Mouse (Mus musculus): ENCODE measurements around the gene Amz2. TPM values are rescaled to one million over a fixed set of nuclear protein-coding genes. Genes with fewer than 3 reads are reported as not detected.

Amz2 gene
- total RNA-seq (2015; ENCODE audit: low replicate concordance) (16.6 and 32.7 TPM in 2 replicates), total RNA-seq (2017; ENCODE audit: low replicate concordance) (10.1 and 18.6 TPM in 2 replicates)

DNA sequence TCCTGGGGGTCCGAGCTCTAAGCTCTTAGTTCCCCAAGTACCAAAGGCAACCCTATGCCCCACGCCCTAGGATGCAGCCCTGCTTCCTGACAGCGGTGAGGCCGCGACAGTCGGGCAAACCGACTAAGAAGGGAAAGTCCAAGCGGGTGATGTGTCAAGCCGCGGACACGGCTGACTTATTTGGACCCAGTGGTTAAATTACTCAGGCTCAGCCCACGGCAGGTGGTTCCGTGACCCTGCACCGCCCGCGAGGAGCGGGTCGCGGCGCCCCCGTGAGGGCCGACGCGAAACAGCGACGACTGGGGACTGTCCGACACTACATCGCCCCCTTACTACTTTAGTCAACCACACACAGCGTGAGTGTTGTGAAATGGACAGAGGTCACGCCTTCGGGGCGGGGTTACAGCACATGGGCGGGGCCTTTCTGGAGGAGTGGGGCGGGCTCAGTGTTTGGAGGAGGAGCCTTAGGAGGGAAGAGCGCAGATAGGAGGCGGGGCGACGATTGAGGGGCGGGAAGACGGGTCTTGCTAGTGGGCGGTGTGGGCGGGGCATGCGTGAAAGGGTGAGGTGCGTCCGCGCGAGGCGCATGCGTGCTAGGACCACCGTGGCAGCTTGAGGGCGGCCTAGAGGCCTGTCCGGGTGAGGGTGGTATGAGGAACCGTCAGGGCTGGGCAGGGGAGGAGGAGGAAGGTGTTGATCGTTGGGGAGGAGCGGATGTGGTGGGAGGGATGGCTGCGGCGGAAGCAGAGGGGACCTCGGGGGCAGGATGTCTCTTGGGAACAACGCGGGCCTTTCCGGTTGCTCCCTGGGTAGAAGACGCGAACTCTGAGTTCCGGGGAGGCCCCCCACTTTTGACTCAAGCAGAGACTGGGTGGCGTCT lies at the start of gene Amz2:
TSS of gene Amz2 (plus strand) at position 555 of the 880 bp plus-strand sequence.
- ATAC-seq (replicated peaks; ENCODE audit: low FRiP score, poor library complexity, severe bottlenecking): peak; percentile 91

DNA sequence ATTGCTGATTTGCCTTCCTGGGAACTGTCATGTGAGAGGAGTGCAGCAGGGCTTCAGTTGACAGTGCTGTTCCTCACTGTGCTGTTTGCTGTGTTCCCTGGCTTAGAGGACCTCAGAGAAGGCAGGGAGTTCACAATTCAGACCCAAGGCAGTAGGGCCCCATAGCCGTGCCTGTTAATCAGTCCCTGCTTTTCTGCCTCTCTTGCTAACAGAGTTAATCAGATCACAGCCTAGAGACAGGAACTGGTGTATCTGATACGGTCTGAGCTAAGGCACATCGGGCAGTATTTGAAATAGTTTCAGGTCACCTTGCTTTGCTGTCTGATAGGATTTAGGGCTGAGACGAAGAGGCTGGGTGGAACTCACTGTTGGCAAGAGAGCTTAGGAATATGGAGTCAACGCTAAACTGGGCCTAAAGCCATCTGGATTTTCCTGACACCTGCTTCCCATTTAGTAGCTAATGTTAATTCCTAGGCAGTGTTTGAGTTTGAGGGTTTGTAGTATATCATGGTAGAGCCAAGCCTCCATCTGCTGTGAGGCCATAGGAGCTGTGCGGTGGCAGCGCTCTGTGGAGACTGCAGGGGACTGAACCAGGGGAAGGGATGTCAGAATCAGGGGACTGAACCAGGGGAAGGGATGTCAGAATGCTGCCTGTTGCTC lies 49.1 kb upstream of the Amz2 start:
- ATAC-seq (replicated peaks; ENCODE audit: low FRiP score, poor library complexity, severe bottlenecking): peak; percentile 36; the same call in 1 of the 2 replicates

DNA sequence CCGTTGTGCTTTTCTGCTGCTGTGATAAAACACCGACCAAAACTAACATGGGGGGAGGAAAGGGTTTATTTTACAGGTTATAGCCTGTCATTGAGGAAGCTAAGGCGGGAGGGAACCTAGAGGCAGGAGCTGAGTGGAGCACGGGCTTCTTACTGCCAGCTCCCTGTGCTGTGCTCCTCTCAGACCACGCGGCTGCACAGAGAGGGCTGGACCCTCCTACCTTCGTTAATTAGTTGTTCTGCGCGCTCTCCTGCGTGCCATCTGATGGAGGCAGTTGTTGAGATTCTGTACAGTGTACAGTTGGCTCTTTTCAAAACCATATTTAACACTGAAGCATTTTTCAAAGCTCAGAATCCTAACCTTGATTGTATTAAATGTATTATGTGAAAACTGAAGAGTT lies 48.3 kb upstream of the Amz2 start:
- ATAC-seq (replicated peaks; ENCODE audit: low FRiP score, poor library complexity, severe bottlenecking): no peak

DNA sequence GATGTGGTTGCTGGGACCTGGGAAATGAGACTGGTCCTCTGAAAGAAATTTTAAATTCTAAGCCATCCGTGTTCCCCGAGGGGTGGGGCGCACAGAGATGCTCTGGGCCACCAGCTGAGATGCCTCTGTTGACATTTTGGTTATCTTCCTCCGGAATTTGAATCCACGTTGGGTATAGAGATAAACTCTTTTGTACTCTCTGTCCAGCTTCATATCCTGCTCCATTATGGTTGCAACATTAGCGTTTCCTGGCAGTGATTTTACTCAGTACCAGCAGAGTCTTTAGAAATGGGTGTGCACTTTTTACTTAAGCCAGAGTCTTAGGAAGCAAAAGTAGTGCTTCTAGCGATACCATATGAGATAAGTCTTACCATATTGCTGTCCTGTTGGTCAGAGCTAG lies 47.7 kb upstream of the Amz2 start:
- ATAC-seq (replicated peaks; ENCODE audit: low FRiP score, poor library complexity, severe bottlenecking): no peak

DNA sequence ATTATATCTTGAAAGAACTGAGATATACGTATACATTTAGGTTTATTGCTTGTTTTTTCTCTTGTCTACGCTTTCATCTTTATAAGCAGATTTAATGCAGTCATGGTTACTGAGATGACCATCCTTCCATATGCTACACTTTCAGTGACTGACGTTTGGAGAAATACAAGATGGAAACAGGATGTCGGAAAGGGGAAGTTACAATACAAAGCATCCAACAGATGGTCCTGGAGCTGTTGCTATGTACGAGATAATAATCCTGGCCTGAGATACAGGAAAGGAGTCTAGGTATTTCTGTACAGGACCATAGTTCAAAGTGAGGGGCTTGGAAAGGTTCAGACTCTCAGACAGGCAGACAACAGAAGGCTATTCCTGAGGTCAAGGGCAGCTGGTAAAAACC lies 45.1 kb upstream of the Amz2 start:
- ATAC-seq (replicated peaks; ENCODE audit: low FRiP score, poor library complexity, severe bottlenecking): no peak

DNA sequence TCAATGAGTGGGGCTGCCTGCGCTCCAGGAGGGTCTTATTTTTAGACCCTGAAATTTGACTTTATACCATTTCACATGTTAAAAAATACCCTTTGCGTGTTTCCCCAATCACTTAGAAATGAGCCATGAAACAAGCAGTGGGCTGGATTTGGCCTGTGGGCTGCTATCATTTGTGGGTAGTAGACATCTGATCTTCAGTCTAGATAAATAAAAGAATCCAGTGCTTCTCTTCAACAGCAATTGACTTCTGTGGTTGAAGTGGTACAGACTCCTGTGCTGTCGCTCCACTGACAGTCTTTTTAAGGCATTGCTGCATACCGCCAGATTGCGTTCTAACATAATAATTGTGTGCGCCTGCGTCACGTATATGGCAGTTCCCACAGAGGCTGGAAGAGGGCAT lies 40.5 kb upstream of the Amz2 start:
- no peak for ATAC-seq (replicated peaks; ENCODE audit: low FRiP score, poor library complexity, severe bottlenecking)

DNA sequence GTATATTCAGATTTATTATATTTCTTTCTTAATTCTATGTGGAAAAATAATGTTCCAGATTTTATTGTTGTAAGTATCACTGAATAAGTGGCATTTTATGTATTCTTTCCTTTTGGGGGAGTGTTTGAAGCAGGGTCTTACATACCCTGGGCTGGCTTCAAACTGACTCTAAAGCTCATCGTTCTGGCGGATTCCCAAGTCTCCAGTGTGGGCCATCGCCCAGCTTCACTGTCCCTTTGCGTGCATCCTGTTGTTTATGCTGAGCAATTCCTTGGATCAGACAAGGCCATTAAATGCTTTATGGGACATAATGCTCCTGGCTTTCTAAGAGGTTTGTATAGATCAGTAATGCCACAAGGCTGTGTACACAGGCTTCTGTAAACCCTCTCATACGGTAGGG lies 36.7 kb upstream of the Amz2 start:
- ATAC-seq (replicated peaks; ENCODE audit: low FRiP score, poor library complexity, severe bottlenecking): no peak

DNA sequence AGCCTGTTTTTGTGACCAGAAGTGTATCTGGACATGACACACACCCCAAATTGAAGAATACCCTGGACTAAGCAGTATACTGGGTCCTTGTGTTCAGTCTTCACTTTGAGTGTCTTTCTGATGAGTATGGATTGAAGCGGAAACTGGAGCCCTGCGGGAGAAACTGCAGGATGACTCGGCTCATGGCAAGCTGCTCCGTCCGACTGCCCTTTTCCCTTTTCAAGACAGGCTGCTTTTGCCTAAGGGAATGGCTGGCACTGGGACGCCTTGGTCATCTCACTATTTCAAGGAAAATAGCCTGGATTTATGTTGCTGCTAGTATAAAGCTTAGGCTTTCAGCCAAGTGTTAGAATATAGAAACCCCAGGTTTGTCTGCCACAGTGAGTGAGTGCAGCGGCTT lies 34.5 kb upstream of the Amz2 start:
- ATAC-seq (replicated peaks; ENCODE audit: low FRiP score, poor library complexity, severe bottlenecking): no peak

DNA sequence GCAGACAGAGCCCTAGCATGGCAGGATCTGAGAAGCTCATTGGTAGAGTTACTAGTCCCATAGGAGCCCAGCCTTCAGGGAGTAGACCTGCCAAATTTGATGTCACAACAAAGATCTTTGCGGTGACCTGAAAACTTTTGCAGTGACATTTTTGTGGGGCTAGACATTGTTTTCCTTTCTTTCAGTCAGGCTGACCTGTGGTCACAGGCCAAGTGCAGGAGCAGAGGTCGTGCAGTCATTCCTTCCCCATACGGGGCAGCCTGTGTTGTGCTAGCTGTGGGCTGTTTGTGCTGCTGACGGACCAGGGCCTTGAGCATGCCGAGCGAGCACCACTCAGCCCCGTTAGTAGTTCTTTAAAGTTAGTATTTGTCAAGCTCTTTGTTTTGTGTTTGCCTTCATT lies 34.0 kb upstream of the Amz2 start:
- no peak for ATAC-seq (replicated peaks; ENCODE audit: low FRiP score, poor library complexity, severe bottlenecking)

DNA sequence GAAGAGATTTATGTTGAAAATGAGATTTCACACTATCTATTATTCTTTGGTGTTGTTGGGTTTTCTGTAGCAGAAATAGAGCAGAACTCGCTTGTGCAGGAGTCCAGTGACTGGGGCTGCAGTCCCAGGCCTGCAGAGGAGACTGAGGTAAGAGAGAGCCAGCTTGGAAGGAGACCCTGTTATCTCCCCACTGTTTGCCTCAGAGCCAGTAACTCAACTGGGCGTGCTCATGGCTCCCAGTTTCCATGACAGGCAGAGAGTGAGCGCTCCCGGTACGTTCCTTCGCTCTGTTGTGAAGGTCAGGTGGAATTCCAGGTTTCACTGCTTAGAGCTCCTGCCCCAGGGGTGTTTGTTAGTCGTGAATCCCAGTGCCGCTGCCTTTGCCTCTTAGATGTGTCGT lies 33.1 kb upstream of the Amz2 start:
- no peak for ATAC-seq (replicated peaks; ENCODE audit: low FRiP score, poor library complexity, severe bottlenecking)

DNA sequence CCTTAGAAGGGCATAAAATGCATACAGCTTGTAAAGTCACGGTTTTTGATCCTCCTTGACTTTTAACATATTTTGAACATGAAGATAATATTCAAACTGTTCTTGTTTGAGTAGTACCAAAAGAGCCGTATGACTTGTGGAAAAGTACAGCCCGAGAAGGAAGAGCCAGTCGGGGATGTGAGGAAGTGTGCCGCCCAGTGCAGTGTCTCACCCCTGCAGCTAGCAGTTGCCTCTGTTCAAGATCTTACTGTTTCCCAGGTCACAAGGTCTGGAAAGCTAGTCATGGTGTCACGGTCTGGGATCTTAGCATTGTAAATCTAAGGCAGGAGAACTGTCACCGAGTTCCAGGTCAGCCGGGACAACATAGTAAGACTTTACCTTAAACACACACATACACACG lies 31.0 kb upstream of the Amz2 start:
- no peak for ATAC-seq (replicated peaks; ENCODE audit: low FRiP score, poor library complexity, severe bottlenecking)

DNA sequence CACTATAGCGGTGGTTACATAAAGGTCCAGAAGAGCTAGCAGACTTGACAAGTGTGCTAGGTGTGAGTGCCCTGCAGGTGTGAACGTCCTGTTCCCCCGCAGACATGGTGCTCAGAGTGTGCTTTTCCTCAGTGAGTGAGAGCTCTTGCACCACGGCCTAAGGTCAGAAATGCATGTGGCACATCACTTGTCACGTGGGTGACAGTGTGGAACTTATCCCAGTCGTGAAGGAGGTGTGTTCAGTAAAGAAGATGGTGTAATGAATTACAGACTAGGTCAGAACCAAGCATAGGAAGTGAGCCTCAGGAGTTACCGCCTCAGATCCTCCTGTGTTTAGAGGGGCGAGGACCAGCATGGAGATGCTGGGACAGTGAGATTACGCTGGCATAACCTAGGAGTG lies 30.5 kb upstream of the Amz2 start:
- no peak for ATAC-seq (replicated peaks; ENCODE audit: low FRiP score, poor library complexity, severe bottlenecking)

DNA sequence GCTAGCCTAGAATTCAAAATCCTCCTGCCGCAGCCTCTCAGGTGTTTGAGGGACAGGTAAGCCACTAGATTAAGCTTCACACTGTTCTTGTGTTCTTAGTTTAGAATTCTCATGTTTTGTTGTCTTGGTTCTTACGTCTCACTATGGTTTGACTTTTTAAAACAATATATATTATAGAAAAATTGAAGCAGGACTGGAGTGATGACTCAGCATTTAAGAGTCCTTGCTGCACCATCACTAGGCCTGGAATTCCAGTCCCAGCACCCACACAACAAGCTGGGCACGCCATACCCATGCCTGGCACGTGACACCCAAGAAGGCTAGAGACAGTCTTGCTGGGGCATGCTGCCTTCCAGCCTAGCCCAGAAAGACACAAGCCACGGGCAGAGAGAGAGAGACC lies 19.3 kb upstream of the Amz2 start:
- no peak for ATAC-seq (replicated peaks; ENCODE audit: low FRiP score, poor library complexity, severe bottlenecking)

DNA sequence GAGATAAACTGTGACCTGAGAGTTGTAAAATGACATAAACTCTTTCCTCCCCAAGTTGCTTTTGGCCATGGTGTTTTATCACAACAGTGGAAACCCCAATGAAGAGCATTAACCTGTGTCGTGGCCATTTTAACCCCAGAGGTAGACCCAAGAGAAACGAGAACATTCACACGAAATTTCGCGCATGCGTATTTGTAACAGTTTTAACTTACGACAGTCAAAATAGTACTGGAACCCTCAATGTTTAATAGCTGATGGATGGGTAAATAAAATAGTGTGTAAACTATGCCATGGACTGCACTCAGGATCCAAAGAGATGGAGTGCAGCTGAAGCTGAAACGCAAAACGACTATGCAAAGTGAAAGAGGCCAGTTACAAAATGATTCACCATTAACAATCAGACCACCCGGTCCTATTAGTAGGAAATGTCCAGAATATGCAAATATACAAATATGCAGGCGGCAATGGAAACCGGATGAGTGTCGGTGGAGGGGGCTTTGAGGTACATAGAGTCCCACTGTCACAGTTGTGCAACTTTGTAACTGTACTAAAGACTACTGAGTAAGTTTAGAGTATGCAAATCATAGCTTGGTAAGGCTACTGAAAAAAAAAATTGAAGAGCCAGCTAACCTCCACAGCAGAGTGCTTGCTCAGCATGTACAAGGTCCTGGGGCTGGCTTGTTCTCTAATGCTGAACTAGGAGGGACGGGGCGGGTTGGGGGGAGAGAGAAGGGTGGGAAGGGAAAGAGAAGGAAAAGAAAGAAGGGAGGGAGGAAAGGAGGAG lies 15.4 kb upstream of the Amz2 start:
- no peak for ATAC-seq (replicated peaks; ENCODE audit: low FRiP score, poor library complexity, severe bottlenecking)

DNA sequence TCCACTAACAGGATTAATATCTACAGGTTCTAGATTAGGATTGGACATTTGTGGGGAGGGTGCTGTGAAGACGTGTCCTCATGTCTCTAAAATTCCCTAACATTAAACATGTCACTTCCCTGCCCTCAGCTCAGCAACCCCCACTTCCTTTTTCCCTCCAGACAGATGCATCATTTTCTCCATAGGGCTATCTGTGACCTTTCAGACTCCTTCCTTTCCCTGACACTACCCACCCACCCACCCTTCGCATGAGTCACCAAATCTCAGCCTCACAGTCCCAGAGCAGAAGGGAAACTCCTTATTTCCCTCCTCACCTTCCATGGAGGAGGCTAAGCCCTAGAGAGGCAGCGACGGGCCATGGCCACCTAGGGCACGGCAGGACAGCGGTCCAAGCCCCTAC lies 12.1 kb upstream of the Amz2 start, which contains the start of gene 9930022D16Rik:
TSS of gene 9930022D16Rik (plus strand) at position 301 of the 400 bp plus-strand sequence.
- ATAC-seq (replicated peaks; ENCODE audit: low FRiP score, poor library complexity, severe bottlenecking): no peak

DNA sequence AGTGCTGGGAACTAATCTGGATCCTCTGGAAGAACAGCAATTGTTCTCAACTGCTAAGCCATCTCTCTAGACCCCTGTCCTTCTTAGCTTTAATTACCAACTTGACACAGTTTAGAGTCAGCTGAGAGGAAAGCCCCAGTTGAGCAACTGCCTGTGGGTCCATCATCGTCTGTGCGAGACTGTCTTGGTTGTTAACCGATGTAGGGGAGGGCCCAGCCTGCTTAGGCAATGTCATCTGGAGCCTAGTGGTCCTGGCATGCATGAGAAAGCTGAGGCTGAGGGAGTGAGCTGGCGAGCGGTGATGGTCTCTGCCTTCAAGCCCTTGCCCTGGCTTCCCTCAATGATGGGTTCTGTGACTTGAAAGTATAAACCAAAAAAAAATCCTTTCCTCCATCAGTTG lies 10.9 kb upstream of the Amz2 start:
- no peak for ATAC-seq (replicated peaks; ENCODE audit: low FRiP score, poor library complexity, severe bottlenecking)

DNA sequence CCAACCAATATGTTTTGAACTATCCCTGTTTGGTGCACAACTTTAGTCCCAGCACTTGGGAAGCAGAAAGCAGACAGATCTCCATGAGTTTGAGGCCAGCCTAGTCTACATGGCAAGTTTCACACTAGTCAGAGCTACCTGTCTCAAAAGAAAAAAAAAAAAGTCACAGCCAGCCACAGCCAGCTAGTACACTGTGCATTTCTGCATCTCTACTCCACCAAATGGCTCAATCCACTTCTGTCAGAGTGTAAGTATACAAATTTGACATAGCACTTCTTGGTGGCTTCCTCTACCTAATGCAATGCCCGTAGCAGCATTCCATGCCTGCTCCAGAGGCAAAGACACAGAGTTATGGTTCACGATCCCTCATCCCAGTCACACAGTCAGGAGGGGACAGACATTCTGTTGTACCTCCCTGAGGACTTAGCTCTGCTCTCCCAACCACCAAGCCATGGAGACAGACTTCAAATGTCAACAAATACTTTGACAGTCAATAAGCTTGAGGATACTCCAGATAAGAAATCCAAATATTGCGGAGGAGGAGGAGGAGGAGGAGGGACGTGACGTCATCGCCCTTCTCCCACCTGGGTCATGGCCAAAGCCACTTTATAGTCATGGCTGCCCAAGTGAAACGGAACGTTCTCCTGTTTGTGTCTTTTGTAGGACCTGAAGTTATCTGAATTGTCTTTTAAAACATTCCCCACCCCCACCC lies 8.9 kb upstream of the Amz2 start:
- ATAC-seq (replicated peaks; ENCODE audit: low FRiP score, poor library complexity, severe bottlenecking): no peak

DNA sequence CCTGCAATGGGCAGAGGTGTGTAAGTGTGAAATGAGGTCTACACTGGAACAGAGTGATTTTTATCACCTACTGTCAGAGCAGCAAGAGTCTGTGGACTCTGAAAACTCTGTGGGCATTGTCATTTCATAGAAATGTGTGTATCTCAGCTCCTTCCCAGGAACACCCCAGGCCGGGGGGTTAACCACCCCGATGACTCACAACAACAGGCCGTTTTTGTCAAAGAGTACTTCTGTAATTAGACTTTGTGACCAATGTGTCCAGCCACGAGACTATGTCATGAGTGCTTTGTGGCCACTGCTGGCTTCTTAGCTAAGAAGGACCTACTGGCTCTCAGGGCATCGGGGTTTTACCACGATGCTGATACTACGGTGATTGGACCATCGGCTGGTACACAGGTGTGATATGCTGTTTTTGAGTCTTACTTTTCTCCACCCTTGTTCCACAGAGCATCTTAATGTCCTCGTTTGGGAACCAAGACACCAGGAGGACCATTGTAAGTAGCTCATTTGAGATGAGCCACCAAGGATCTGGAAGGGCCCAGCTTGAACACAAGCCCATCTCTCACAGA lies 8.2 kb upstream of the Amz2 start:
- ATAC-seq (replicated peaks; ENCODE audit: low FRiP score, poor library complexity, severe bottlenecking): no peak

DNA sequence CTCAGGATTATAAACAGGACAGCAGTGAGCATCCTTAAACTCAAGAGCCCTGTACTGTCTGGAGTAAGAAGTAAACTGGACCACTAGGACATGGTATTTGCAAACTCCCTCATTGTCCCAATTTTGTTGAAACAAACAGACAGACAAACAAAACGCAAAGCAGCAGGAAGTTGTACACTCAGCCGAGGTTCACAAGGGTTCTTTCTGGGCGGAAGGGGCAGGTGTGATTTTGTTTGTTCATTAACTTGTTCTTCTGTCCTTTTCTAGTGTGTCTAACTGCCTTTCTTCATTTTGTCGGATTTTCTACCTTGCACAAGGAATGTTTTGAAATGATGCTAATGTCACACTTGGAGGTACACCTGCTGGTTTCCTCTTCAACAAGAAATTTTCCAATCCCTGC lies 6.3 kb upstream of the Amz2 start:
- no peak for ATAC-seq (replicated peaks; ENCODE audit: low FRiP score, poor library complexity, severe bottlenecking)
